Mouse (Mus musculus): ENCODE data around the gene Itpka. TPM values are rescaled to one million over a fixed set of nuclear protein-coding genes. Genes with fewer than 3 reads are reported as not detected.

The Itpka gene
- polyA plus RNA-seq, 1 experiment from 2014 or later = 0.76 TPM

DNA sequence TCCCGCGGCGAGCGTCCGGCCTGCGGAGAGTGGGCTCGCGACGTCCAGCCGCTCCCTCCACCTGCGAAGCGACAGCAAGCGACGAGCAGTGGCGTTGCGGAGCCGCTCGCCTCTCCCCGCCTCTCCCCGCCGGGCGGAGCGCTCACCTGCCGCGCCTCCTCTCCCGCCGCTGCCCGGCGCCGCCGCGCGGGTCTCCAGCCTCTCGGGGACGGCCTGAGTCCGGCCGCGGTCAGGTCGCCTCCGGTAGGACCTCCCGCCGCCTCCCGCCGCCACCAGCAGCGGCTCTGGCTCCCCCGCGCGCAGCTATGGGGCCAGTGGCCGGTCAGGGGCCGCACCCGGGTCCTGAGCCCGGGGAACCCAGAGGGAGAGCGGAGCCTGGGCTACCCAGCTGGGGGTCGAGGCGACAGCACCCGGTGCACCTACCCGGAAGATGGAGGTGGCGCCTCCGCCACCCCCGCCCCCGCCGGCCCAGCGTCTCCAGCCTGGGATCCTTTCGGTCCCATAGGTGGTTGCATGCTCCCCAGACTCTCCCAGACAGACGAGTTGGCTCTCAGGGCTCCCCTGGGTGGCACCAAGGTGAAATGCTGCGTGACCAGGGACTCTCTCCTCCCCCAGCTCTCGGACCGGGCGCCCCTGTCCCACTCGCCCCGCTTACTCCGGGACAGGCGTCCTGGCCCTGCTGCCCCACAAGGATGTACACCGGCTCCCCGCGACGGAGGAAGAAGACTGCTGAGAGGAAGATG lies 16.1 kb downstream of the Itpka start:
- WGBS = under 1% methylated on average over 71 of the region's 77 CpGs
- ATAC-seq (ENCODE audit: insufficient number of reproducible peaks, insufficient read depth, low FRiP score, low TSS enrichment, low read depth) = peak; percentile 38; the same call in 1 of the 2 replicates
- no peak overlapping the region for H3K27ac ChIP-seq

DNA sequence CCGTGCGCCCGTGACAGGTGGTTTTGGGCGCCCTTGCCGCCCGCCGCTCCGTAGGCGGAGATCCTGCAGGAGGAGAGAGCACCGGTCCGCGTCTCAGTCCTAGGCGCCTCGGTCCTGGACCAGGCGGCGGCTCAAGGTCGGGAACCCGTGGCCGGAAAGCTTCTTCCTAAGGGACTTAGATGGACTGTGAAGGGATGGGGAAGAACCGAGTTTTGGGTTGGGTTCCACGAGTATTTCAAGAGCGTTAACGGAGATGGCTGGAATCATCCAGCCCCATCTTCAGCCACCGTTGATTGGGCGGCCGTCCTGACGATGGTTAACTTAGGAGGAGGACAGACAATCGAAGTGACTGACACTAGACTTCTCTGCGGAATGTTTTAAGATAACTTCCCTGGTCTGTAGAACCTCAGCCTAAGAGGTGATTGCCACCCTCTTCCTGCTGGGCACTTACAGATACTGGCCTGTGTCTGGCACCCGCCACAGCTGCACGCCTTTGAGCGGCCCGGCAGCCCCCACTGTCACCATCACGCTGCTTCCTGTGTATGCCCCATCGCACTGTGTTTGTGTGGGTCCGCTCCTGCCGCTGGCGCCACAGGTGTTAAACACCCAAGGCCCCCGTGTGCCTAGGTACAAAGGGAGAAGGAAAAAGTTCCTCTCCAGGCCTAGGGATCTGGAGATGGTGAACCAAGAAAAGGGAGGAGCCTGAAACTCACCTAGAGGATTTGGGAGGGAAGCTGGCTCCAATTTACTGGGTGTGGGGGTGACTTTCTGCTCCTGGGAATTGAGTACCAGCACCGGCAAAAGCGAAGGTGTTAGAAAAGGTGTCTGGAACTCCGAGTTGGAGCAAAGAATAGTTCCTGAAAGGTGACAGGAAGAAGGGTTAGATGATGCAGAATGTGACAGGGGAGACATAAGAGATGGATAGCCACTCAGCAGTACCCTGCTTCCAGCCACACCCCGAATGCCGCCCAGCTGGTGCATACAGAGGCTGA lies 17.0 kb downstream of the Itpka start:
- Histone ChIP-seq H3K4me3 (replicated peaks) (peak overlapping the region; percentile 62), H3K9me3 (no peaks in the 10 kb centered on the region), H3K36me3 (peaks cover 10% of the 10 kb centered on the region), H3K4me2 (peak overlapping the region; percentile 99), H3K27me3 (peaks cover 83% of the 10 kb centered on the region), H3K9ac (replicated peaks) (no peak overlapping the region), H3K27ac (no peak overlapping the region), H3K4me1 (replicated peaks) (peaks cover 14% of the 10 kb centered on the region)
- 4% methylated on average over 44 of the region's 44 CpGs for WGBS
- ATAC-seq (ENCODE audit: insufficient number of reproducible peaks, insufficient read depth, low FRiP score, low TSS enrichment, low read depth) = no peak

More for the DNA sequence above, 16.1 kb downstream of the Itpka start:
- peaks cover under 1% of the 10 kb centered on the region; the same call in 1 of the 2 replicates for H3K36me3 ChIP-seq
- H3K4me2 ChIP-seq = peak overlapping the region; percentile 99
- H3K27me3 ChIP-seq = peaks cover 91% of the 10 kb centered on the region
- peaks cover 14% of the 10 kb centered on the region for H3K4me1 ChIP-seq (replicated peaks)
- no peaks in the 10 kb centered on the region for H3K9me3 ChIP-seq
- H3K4me3 ChIP-seq (replicated peaks) = peak overlapping the region; percentile 62
- peak overlapping the region; percentile 62 for H3K9ac ChIP-seq (replicated peaks)

DNA sequence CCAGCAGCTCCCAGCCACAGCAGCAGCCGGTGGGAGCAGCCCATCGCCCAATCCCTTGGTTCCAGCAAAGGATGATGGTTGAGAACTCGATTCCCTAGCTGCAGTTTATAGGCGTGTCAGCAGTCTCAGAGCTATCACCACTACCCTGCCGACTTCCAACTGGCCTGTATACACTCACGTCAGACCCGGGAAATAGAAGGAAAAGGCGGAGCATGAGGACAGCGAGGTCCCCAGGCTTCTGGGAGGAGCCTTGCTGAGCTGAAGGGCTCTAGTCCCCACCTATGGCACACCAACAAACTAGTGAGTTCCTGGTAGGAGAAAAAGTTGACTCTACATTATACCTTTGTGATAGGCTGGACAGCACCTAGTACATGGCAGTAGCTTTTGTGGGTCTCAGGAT lies 18.1 kb downstream of the Itpka start, which contains the start of gene Ltk:
Ltk (minus strand) TSS at position 181 of the 400 bp plus-strand sequence.
- no peak for ATAC-seq (ENCODE audit: insufficient number of reproducible peaks, insufficient read depth, low FRiP score, low TSS enrichment, low read depth)
- no peaks in the 10 kb centered on the region for H3K9me3 ChIP-seq
- no peak within 1 kb of the TSS for H3K27ac ChIP-seq
- H3K36me3 ChIP-seq = peaks cover 21% of the 10 kb centered on the region
- H3K27me3 ChIP-seq = peaks cover 72% of the 10 kb centered on the region
- H3K9ac ChIP-seq (replicated peaks) = no peak within 1 kb of the TSS
- peak within 1 kb of the TSS; percentile 99; the same call in 1 of the 2 replicates for H3K4me2 ChIP-seq
- H3K4me1 ChIP-seq (replicated peaks) = peaks cover 14% of the 10 kb centered on the region
- 0 out of 2 replicates have a peak within 1 kb of the TSS, but pooled peaks have one; percentile 62 for H3K4me3 ChIP-seq (replicated peaks)
- 13% methylated on average over 9 of the region's 9 CpGs for WGBS

DNA sequence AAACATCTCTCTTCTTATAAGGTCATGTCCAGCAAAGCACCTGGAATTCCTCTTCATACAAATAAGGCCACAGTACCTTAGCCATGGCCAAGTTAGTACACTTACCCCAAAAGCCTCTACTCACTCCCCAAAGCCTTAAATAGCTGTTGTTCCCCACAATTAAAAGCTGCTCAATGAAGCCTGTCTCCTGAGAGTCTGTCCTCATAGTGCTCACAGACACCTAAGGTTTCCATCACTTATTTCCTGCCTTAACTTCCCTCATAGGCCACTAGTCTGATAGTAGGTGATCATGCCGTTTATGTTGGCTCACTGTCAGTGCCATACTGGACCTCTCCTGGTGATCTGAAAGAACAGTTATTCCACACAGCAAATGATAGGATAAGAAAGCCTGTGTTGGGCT lies 20.1 kb downstream of the Itpka start:
- Histone ChIP-seq H3K27ac (no peak overlapping the region), H3K4me2 (no peak overlapping the region), H3K9me3 (no peaks in the 10 kb centered on the region), H3K27me3 (peaks cover 53% of the 10 kb centered on the region), H3K9ac (replicated peaks) (no peak overlapping the region), H3K4me1 (replicated peaks) (peaks cover 14% of the 10 kb centered on the region), H3K4me3 (replicated peaks) (no peak overlapping the region), H3K36me3 (peaks cover 38% of the 10 kb centered on the region)
- ATAC-seq (ENCODE audit: insufficient number of reproducible peaks, insufficient read depth, low FRiP score, low TSS enrichment, low read depth) = no peak
- 73% methylated on average over 1 of the region's 1 CpGs for WGBS

DNA sequence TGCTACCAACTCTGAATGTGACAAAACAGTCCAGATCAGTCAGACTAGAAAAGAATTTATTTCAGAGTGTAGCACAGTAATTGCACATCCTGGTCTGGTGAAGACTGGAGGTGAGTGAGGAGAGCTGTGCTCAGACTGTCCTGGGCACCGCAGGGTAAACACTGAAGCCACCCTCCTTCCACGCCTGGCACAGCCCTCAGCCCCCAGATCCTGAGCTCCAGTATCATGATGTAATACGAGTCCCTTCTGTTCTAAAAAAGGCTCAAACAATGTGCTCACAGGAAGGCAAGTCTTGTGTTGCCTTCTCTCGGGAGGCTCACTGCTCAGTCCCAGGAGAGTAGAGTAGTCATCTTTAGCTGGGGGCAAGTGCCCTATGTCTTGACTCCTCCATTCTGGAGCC lies 21.8 kb downstream of the Itpka start:
- H3K9ac ChIP-seq (replicated peaks) = no peak overlapping the region
- H3K27ac ChIP-seq = no peak overlapping the region
- no peak for ATAC-seq (ENCODE audit: insufficient number of reproducible peaks, insufficient read depth, low FRiP score, low TSS enrichment, low read depth)
- peaks cover 49% of the 10 kb centered on the region for H3K36me3 ChIP-seq
- H3K27me3 ChIP-seq = peaks cover 36% of the 10 kb centered on the region
- WGBS = 77% methylated on average over 4 of the region's 4 CpGs
- H3K4me3 ChIP-seq (replicated peaks) = no peak overlapping the region
- no peaks in the 10 kb centered on the region for H3K4me1 ChIP-seq (replicated peaks)
- H3K9me3 ChIP-seq = no peaks in the 10 kb centered on the region
- H3K4me2 ChIP-seq = no peak overlapping the region

DNA sequence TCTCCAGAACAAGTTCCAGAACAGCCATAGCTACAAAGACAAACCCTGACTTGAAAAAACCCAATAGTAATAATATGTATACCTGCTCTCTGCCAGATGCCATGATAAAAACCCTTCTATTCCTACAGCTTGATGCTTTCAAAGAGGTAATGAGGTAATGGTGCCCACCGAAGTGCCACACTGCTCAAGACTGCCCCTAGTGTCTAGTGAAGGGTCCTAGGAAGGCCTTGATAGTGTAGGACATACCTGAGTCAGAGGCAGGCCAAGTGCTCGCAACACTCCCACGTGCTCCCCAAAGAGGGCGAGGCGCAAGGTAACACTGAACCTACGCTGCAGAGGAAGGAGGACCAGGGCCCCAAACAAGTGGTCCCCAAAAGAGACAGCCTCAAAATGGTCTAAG lies 25.1 kb downstream of the Itpka start:
- WGBS = 95% methylated on average over 6 of the region's 6 CpGs
- Histone ChIP-seq H3K27me3 (peaks cover 5% of the 10 kb centered on the region), H3K27ac (no peak overlapping the region), H3K9ac (replicated peaks) (no peak overlapping the region), H3K4me3 (replicated peaks) (no peak overlapping the region), H3K36me3 (peaks cover 82% of the 10 kb centered on the region), H3K4me1 (replicated peaks) (no peaks in the 10 kb centered on the region), H3K9me3 (no peaks in the 10 kb centered on the region), H3K4me2 (no peak overlapping the region)
- ATAC-seq (ENCODE audit: insufficient number of reproducible peaks, insufficient read depth, low FRiP score, low TSS enrichment, low read depth) = no peak

DNA sequence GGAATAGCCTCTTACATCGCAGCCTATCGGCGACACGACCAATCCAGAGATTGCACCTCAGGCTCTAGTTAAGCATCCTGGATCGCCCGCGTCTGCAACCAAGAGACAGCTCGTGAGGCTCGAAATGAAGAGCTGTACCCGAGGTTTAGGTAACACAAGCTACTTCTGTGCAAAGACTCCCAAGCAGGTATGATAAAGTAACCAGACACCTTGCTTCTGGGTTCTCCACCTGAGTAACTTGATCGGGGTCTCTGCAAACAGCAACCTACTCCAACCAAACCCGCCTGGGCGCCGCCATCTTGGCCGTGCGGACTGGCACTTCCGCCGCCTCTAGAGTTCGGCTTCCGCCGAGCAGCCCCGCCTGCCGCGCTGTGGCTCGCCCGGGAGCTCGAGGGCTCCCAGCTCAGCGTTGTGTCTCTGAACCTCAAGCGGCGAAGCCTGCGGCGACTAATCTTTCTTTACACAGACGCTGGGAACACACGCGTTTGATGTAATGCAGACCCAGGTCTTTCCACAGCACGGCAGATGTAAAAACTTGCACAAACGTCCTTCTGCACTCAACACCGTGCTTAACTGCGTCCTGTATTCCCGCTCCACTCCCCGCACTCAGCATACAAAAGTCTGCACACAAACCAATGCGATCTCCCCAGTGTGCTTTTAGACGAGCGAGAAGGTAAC lies 45.2 kb downstream of the Itpka start, which contains the start of gene Rpap1:
Rpap1 (minus strand) TSS at position 332 of the 678 bp plus-strand sequence.
- WGBS = under 1% methylated on average over 44 of the region's 44 CpGs
- Histone ChIP-seq H3K9me3 (no peaks in the 10 kb centered on the region), H3K4me3 (replicated peaks) (peak within 1 kb of the TSS; percentile 60), H3K4me1 (replicated peaks) (peaks cover 7% of the 10 kb centered on the region; the same call in 1 of the 2 replicates), H3K27ac (peak within 1 kb of the TSS; percentile 90), H3K9ac (replicated peaks) (peak within 1 kb of the TSS; percentile 68), H3K36me3 (peaks cover 23% of the 10 kb centered on the region), H3K27me3 (no peaks in the 10 kb centered on the region), H3K4me2 (peak within 1 kb of the TSS; percentile 65)
- ATAC-seq (ENCODE audit: insufficient number of reproducible peaks, insufficient read depth, low FRiP score, low TSS enrichment, low read depth) = peak; percentile 95

DNA sequence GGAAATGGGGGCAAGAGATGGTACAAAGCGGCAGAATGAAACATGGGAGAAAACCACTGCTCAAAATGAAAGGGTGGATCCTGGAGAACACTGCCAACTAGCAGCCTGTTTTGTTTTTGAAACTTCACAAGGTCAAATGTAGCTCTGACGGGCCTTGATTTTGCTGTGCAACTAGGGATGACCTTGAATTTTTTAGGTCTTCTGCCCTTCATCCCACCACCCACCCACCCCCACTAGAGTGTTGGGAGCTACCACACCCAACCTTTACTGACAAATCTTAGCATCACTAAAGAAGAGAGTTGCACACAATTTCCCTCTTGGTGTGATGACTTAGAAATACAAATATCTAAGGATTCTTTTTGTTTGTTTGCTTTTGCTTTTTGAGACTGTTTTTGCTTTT lies 47.9 kb downstream of the Itpka start:
- Histone ChIP-seq H3K9me3 (no peaks in the 10 kb centered on the region), H3K27ac (no peak overlapping the region), H3K9ac (replicated peaks) (no peak overlapping the region), H3K27me3 (0 out of 2 replicates have a peak, but pooled peaks cover 5% of the 10 kb centered on the region), H3K36me3 (peaks cover 3% of the 10 kb centered on the region), H3K4me3 (replicated peaks) (no peak overlapping the region), H3K4me2 (no peak overlapping the region), H3K4me1 (replicated peaks) (peaks cover 7% of the 10 kb centered on the region; the same call in 1 of the 2 replicates)
- ATAC-seq (ENCODE audit: insufficient number of reproducible peaks, insufficient read depth, low FRiP score, low TSS enrichment, low read depth) = no peak
- WGBS = 82% methylated on average over 2 of the region's 2 CpGs

DNA sequence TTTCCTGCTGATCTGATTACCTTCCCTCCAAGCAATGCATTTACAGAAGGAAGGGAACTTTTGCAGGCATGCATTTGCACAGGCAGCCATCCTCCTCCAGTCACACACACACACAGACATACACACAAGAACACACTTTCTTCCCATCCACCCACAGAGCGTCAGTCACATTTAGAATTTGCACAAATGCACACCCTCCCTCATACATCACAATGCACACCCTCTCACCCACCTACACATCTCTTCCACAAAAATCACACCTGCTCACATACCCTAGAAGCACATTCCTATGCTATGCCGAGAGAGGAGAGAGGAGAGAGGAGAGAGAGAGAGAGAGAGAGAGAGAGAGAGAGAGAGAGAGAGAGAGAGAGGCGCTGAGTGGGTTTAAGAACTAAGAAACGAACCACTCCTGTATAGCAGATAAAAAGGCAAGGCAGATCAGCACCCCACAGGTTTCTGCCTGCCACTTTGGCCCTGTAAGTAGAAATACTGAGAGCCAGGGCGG lies 55.2 kb downstream of the Itpka start, which contains the start of gene Tyro3:
Tyro3 (plus strand) TSS at position 455 of the 505 bp plus-strand sequence.
- no peaks in the 10 kb centered on the region for H3K36me3 ChIP-seq
- H3K4me3 ChIP-seq (replicated peaks) = no peak within 1 kb of the TSS
- ATAC-seq (ENCODE audit: insufficient number of reproducible peaks, insufficient read depth, low FRiP score, low TSS enrichment, low read depth) = no peak
- H3K9ac ChIP-seq (replicated peaks) = no peak within 1 kb of the TSS
- H3K4me1 ChIP-seq (replicated peaks) = peaks cover 19% of the 10 kb centered on the region
- no peaks in the 10 kb centered on the region for H3K9me3 ChIP-seq
- H3K27ac ChIP-seq = no peak within 1 kb of the TSS
- H3K4me2 ChIP-seq = no peak within 1 kb of the TSS
- 64% methylated on average over 5 of the region's 5 CpGs for WGBS
- peaks cover 27% of the 10 kb centered on the region for H3K27me3 ChIP-seq

DNA sequence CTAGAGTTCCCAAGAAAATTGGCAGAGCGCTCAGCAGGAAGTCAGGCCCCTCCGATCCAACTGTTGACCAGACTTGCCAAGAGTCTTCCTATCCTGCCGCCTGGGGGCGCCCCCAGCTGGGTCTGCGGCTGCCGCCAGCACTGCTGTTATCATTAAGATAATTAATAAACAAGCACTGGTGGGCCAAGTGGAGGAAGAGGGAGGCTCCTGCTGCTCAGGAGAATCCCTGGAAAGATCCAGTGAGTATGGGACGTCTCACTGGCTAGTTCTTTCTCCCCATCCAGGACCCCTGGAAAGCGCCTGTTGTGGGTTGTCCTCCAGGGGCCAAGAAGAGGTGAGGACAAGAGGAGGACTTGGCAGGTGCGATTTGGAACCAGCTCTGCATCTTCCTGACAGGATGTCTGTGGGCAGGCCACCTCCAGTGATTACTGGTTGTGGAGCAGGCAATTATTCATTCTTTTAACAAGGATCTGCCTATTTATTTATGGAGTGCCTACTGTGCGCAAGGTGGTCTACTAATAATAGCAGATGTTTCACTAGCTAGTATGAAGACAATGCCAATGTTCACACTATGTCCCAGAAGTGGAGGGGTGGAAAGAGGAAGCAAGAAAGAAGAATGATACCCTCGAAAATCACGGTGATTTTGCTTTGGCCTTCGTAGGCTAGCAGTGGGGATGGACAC lies 56.2 kb downstream of the Itpka start:
- 14% methylated on average over 13 of the region's 13 CpGs for WGBS
- Histone ChIP-seq H3K36me3 (peaks cover 3% of the 10 kb centered on the region; the same call in 1 of the 2 replicates), H3K4me1 (replicated peaks) (peaks cover 30% of the 10 kb centered on the region), H3K27me3 (peaks cover 27% of the 10 kb centered on the region), H3K27ac (no peak overlapping the region), H3K9me3 (no peaks in the 10 kb centered on the region), H3K4me3 (replicated peaks) (no peak overlapping the region), H3K4me2 (peak overlapping the region; percentile 88), H3K9ac (replicated peaks) (no peak overlapping the region)
- no peak for ATAC-seq (ENCODE audit: insufficient number of reproducible peaks, insufficient read depth, low FRiP score, low TSS enrichment, low read depth)

Measured in limb, embryonic 12.5 days (tissue).